Mouse (Mus musculus): ENCODE results near the gene Dnpep.
A peak's percentile ranks its signal among the peaks of the same experiment; 100 is the strongest.

The Dnpep gene

GRCm38 (mm10) chr1:75317241-75318201 lies at the start of gene Dnpep:
Gene Dnpep (minus strand): TSS chr1:75317990.
- DNase-seq (ENCODE audit: low spot score in 2 of 2) = peak; percentile 100

DNA sequence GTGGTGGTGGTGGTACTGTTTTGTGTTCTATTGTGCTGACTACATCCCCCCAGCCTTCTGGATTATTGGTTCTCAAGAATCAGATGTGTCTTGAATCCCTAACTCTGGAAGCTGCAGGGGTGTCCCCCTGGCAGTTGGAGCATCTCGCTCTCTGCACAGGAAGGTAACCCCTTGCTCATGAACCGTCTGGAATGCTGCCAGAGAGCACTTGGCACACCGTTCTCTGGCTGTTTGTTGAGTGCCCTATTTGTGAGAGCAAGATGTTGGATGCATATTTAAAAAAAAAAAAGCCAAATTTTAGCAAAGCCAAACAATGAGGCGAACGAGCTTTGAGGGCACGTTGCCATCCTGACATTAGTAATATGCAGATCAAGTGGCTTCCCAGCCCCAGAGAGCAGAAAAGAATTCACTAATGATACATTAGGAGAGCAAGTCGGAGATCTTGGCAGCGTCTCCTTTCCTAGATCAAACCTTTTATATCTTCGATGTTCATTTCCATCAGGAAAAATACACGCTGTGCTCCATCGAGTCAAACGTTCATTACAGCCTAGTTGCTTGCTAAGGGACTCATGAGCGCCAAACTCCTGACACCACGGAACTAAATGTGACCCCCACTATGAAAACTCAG lies 47.8 kb upstream of the Dnpep start:
- peak in 1 of 2 experiments; percentile 64 for DNase-seq (ENCODE audit: low spot score in 2 of 2)

DNA sequence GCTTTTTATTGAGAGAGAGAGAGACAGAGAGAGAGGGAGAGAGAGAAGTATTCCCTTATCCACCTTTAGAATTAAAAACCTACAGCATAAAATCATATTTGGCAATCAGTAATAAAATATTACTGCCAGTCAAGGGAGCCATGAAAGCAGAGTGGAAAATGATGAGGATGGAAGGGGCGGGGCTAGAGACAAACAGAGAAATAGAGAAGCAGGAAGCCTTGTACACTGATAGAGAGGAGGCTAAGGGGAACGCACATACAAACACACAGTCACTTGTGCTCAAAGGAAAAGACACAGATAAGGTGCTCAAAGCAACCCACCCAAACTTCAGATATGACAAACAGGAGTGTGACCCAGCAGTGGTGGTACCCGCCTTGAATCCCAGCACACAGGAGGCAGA lies 46.1 kb upstream of the Dnpep start:
- DNase-seq (ENCODE audit: low spot score in 2 of 2) = no peak

DNA sequence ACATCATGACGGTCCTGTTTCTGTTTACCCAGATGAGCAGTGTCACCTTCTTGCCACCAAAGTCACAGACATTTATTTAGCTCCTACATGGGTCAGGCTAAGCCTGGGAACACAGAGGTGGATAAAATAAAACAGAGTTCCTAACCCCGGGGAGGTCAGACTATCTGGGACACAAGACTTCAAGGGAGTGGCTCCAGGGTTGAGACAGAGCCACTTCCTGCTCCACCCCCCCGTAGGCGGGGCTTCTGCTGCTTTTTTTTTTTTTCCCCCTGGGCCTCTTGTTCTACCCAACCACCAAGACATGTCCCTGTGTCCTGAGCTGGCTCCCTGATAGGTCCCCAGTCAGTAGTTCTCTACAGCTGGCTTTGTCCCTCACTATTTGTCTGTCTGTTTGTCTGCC lies 44.0 kb upstream of the Dnpep start:
- no peak for DNase-seq (ENCODE audit: low spot score in 2 of 2)

GRCm38 (mm10) chr1:75361123-75361522 lies 43.3 kb upstream of the Dnpep start:
- DNase-seq (ENCODE audit: low spot score in 2 of 2) = no peak

GRCm38 (mm10) chr1:75360112-75361031 lies 42.6 kb upstream of the Dnpep start, which contains the start of gene Des:
Gene Des (plus strand): TSS chr1:75360329.
- no peak for DNase-seq (ENCODE audit: low spot score in 2 of 2)

- DNase-seq (ENCODE audit: low spot score in 2 of 2) = peak; percentile 74 to 82
These were observed 41.6 kb upstream of the Dnpep start for GRCm38 (mm10) chr1:75359346-75359745.

DNA sequence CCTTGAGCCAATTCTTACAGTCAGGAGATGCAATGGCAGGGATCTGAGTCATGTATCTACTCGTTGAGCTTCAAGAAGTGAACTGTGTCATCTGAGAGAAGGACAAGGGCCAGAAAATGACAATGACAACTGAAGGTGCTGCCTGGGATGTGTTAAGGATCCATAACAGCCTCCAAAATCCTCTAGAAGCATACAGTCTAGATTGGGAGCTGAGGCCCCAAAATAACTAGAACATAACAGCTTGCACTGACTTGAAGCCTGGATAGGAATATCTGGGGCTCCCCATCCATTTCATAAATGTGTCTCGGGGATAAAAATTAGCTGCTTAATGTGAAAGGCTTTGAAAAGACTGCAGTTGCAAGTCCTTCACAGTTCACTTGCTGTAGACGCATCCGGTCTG lies 40.2 kb upstream of the Dnpep start:
- no peak for DNase-seq (ENCODE audit: low spot score in 2 of 2)

GRCm38 (mm10) chr1:75357261-75357660 lies 39.5 kb upstream of the Dnpep start:
- peak; percentile 66 to 70 for DNase-seq (ENCODE audit: low spot score in 2 of 2)

DNA sequence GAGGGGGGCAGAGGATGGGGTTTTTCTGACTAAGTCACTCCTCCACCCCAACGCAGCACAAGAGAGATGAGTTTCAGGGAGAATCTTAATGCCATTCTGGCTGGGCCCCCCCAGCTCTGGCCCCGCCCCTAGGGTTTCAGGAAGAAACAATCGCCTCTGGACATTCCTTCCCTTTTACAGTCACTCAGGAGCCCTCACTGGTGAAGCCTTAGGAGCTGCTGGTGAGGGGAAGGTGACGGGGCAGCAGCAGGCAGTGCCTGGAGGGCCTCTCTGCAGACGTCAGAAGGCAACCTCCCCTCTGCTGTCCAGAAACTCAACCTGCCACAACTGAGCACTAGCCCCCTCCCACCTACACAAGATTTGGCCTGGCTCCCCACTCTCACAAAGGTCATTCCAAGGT lies 31.5 kb upstream of the Dnpep start:
- DNase-seq (ENCODE audit: low spot score in 2 of 2) = peak in 1 of 2 experiments; percentile 17

DNA sequence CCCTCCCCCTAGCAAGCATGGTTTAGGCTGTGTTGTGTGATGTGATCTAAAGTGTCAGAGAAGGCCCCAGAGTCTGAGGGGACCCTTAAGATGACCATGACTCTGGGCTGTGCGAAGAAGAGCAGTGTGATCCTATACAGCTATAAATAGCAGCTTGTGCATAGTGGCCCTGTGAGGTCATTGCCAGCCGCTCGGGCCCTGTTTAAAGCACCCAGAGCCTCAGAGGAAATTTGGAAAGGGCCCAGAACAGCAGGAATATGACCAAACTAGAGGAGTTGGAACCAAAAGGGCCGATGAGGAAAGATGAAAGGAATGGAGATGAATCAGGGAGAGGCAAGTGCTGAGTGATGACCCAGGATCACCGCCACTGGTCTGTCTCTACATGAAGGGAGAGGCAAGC lies 29.5 kb upstream of the Dnpep start:
- DNase-seq (ENCODE audit: low spot score in 2 of 2) = no peak

GRCm38 (mm10) chr1:75345036-75345935 lies 27.5 kb upstream of the Dnpep start:
- peak in 1 of 2 experiments; percentile 19 for DNase-seq (ENCODE audit: low spot score in 2 of 2)

DNA sequence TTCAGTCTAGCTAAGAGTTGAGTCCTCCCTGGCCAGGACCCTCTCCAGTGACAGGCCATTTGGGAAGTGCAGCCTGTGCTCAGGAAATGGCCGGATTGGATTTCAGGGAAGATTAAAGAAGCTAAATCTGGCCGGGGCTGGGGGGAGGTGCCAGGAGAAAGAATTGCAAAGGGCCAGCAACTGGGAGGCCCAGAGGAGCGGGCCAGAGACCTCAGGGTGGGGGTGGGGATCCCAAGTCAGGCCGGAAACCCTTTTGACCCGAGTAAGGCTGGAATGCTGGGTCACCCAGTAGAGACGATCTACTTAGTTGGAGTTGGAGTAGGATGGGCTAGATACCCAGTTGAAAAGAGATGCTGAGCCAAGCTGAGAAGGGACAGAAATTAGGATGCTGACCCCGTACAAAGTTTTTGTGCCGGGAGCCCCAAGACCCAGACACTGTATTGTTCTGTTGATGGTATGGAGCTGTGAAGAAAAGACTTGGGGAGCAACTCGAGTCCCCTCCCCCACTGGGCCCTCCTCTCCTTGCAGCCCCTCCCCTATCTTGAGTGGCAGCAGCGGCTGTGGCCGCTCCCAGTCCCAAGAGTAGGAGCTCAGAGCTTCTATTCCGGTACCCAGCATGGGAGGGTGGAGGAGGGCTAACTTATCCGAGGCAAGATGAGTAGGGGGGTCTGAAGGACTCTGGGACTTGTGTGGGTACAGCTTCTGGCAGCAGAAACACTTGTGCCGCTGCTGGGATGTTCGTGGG lies 26.7 kb upstream of the Dnpep start:
- DNase-seq (ENCODE audit: low spot score in 2 of 2) = peak in 1 of 2 experiments; percentile 25

- DNase-seq (ENCODE audit: low spot score in 2 of 2) = peak; percentile 87
These were observed 25.2 kb upstream of the Dnpep start for GRCm38 (mm10) chr1:75342874-75343416.

- DNase-seq (ENCODE audit: low spot score in 2 of 2) = no peak
These were observed 22.7 kb upstream of the Dnpep start for GRCm38 (mm10) chr1:75340519-75340918.

DNA sequence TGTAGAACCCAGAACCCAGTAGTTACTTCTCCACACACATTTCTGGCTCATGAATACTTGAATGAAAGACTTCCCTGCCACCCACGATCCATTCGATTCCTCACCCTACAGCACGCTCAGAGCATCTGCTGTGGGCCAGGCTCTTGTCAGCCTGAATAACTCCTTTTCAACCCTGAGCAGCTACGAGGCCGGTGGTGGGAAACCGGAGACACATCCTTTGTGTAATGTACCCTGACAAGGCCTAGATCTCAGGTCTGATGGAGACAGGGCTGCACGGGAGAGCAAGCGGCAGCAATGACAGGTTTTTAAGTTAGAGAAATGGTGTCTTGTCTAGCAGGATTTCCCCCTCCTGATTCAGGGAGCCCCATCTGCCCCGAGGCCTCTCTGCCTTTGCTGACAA lies 21.5 kb upstream of the Dnpep start:
- peak; percentile 53 for DNase-seq (ENCODE audit: low spot score in 2 of 2)

DNA sequence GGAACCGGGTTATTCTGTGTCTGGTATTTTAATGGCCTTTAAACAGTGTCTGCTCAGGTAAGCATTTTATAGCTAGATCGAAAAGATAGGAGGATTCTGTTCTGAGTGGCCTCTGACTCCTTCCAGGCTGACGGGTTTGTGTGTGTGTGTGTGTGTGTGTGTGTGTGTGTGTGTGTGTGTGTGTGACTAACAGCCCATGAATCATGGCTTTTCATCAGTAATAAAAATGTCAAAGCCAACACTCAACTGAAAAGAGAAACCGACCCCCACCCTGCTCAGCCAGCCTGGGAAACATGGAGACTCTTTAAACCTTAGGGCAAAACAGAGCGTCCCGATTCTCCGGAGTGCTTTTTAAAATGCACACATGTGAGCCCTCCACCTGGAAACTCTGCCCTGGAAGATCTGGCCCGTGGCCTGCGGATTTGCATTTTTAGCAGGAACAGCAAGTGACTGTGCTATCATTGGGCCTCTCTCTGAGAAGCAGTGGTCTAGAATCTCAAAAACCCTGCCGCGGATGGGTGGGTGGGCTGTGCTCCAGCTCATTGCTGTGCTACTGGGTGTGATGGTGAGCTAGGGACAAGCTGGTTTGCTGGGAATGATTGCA lies 20.4 kb upstream of the Dnpep start:
- DNase-seq (ENCODE audit: low spot score in 2 of 2) = peak; percentile 73 to 77

- DNase-seq (ENCODE audit: low spot score in 2 of 2) = no peak
These were observed 19.3 kb upstream of the Dnpep start for GRCm38 (mm10) chr1:75337097-75337496.

- no peak for DNase-seq (ENCODE audit: low spot score in 2 of 2)
These were observed 18.7 kb upstream of the Dnpep start for GRCm38 (mm10) chr1:75336461-75336860.
